ENCODE assay signal across 8 mouse cellular contexts in the genomic region with DNA sequence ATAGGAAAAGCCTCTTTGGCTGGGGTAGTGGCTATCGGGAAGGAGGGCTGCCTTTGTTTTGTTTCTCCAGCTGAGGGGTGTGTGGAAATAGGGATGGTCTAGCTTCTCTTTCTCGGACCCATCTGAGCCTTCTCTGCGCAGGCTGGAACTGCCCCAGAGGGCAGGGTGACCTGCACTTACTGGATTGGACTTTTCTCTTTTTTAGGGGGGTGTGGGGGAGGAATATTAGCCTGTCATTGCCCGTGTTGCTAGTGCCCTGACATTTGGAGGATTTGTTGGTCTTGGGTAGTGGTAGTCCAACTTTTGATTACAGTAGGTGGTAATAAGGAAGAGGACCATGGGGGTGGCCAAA. TPM values are rescaled to one million over a fixed set of nuclear protein-coding genes. Genes with fewer than 3 reads are reported as not detected.
DNase-seq lines count a peak whose midpoint lies in the region; ATAC-seq and TF ChIP-seq lines count a peak whose summit lies in the region.

No protein-coding gene starts in this region.

- no peaks in the 10 kb centered on the region for H3K27me3 ChIP-seq in intestine, embryonic 14.5 days (replicated peaks; ENCODE audit: control insufficient read depth, insufficient read depth, low read length)

- no peak for TF ChIP-seq CTCF in gastrocnemius, adult 2 months (IDR thresholded peaks at IDR 0.05)
- TF ChIP-seq CTCF in lung, adult 2 months (IDR thresholded peaks at IDR 0.05; ENCODE audit: insufficient read depth, low read length): no peak

- H3K4me1 ChIP-seq in intestine, embryonic 14.5 days (replicated peaks; ENCODE audit: control insufficient read depth, insufficient read depth, low read length): peaks cover 9% of the 10 kb centered on the region
- peaks cover 4% of the 10 kb centered on the region for H3K4me1 ChIP-seq in lung, adult 2 months (ENCODE audit: control insufficient read depth, insufficient read depth, low read length)

- H3K4me3 ChIP-seq in gastrocnemius, adult 2 months: peak overlapping the region; percentile 95
- peak overlapping the region; percentile 87 for H3K4me3 ChIP-seq in intestine, embryonic 14.5 days (ENCODE audit: low read depth, low read length)
- H3K4me3 ChIP-seq in lung, adult 2 months (replicated peaks; ENCODE audit: extremely low read depth, low read depth, low read length): peak overlapping the region; percentile 90

- peak overlapping the region; percentile 98 for H3K27ac ChIP-seq in gastrocnemius, adult 2 months
- peak overlapping the region; percentile 96 for H3K27ac ChIP-seq in intestine, embryonic 14.5 days (ENCODE audit: low read depth)

- H3K36me3 ChIP-seq in intestine, embryonic 14.5 days (ENCODE audit: control insufficient read depth, insufficient read depth, low read length): peaks cover 13% of the 10 kb centered on the region

- 1% methylated on average over 4 of the region's 4 CpGs for WGBS in intestine, embryonic 14.5 days
- 2% methylated on average over 4 of the region's 4 CpGs for WGBS in lung, adult 2 months

- peak overlapping the region; percentile 94 for H3K9ac ChIP-seq in intestine, embryonic 14.5 days (ENCODE audit: low read length)

- no peaks in the 10 kb centered on the region for H3K9me3 ChIP-seq in intestine, embryonic 14.5 days (ENCODE audit: control insufficient read depth, low read length)

- peak; percentile 53; the same call in 1 of the 2 replicates for TF ChIP-seq POLR2A in lung, adult 2 months (IDR thresholded peaks at IDR 0.05; ENCODE audit: borderline replicate concordance, extremely low read depth, low read depth, low read length)

- DNase-seq in gastrocnemius, adult 18-20 months (ENCODE audit: low spot score): peak; percentile 43
- no peak for DNase-seq in gastrocnemius, postnatal 10 days
- peak; percentile 10 for DNase-seq in brain, embryonic 18.5 days (ENCODE audit: low read depth, low spot score)
- peak; percentile 69 for DNase-seq in gastrocnemius, adult 2 months
- no peak for DNase-seq in intestine, embryonic 14.5 days (ENCODE audit: low spot score)
- no peak for DNase-seq in lung, adult 2 months
- DNase-seq in skeletal muscle tissue, adult 2 months (ENCODE audit: low read depth, low spot score): peak; percentile 49
- no peak for DNase-seq in left cerebral cortex, adult 8-10 months (ENCODE audit: low spot score in 2 of 2)

- intact Hi-C loops in gastrocnemius, adult 2 months (cut with DNase I): no loop called here

- peak overlapping the region; percentile 70 for H3K4me2 ChIP-seq in intestine, embryonic 14.5 days (ENCODE audit: low read length)

- ATAC-seq in intestine, embryonic 14.5 days (replicated peaks; ENCODE audit: low FRiP score, low TSS enrichment, low read depth): peak; percentile 1; the same call in 1 of the 2 replicates

RNA-seq across cellular contexts. Expression of gene Ube2r2, which starts 0.9 kb away (rescaled TPM):
- total RNA-seq in gastrocnemius, adult 18-20 months (2021): 100 to 1,000 TPM; 154 to 205 TPM
- total RNA-seq in gastrocnemius, postnatal 10 days (2021): 10 to 100 TPM; 85.3 to 85.8 TPM
- 100 to 1,000 TPM; 152 to 193 TPM for total RNA-seq in gastrocnemius, adult 2 months (2021)
- polyA plus RNA-seq in intestine, embryonic 14.5 days (2014; fragmentation: Nextera tagmentation; extraction: Ambion mirVana): 82.5 and 84.6 TPM in 2 replicates
- polyA plus RNA-seq in lung, adult 2 months (2012; rRNA removed): 32.2 and 37.7 TPM in 2 replicates
- 100 to 1,000 TPM in 1 of 4 experiments, 10 to 100 TPM in 3; 85.5 to 101 (median 86.4) TPM for total RNA-seq in left cerebral cortex, adult 8-10 months (2022)

RNA-seq across cellular contexts. Expression of gene Nol6, which starts 12.2 kb away (rescaled TPM):
- total RNA-seq in gastrocnemius, adult 18-20 months (2021): 10 to 100 TPM; 15.3 to 16.3 TPM
- 10 to 100 TPM; 16.9 to 18.8 TPM for total RNA-seq in gastrocnemius, postnatal 10 days (2021)
- total RNA-seq in gastrocnemius, adult 2 months (2021): 10 to 100 TPM; 13.9 to 17.5 TPM
- polyA plus RNA-seq in intestine, embryonic 14.5 days (2014; fragmentation: Nextera tagmentation; extraction: Ambion mirVana): 26.3 and 26.4 TPM in 2 replicates
- 27.3 and 32.1 TPM in 2 replicates for polyA plus RNA-seq in lung, adult 2 months (2012; rRNA removed)
- total RNA-seq in left cerebral cortex, adult 8-10 months (2022): 10 to 100 TPM; 90.4 to 97.6 (median 95.2) TPM

RNA-seq across cellular contexts. Expression of gene Aqp3, which starts 38.4 kb away (rescaled TPM):
- total RNA-seq in gastrocnemius, adult 18-20 months (2021): not detected
- total RNA-seq in gastrocnemius, postnatal 10 days (2021): not detected
- total RNA-seq in gastrocnemius, adult 2 months (2021): not detected
- 0.96 TPM in 1 of 2 replicates, not detected in the other for polyA plus RNA-seq in intestine, embryonic 14.5 days (2014; fragmentation: Nextera tagmentation; extraction: Ambion mirVana)
- polyA plus RNA-seq in lung, adult 2 months (2012; rRNA removed): 6.1 and 49.9 TPM in 2 replicates
- not detected for total RNA-seq in left cerebral cortex, adult 8-10 months (2022)

Comparison
In these comparisons a context has a peak if more than half of its experiments do, and no peak if none do; other contexts are left out.
1. DNase-seq: peak in gastrocnemius, adult 18-20 months (single experiment), brain, embryonic 18.5 days (single experiment), gastrocnemius, adult 2 months (single experiment) and skeletal muscle tissue, adult 2 months (single experiment); none in gastrocnemius, postnatal 10 days (single experiment), intestine, embryonic 14.5 days (single experiment), lung, adult 2 months (single experiment) and left cerebral cortex, adult 8-10 months (0 of 2).
2. RNA of gene Nol6, which starts 12.2 kb away (total RNA-seq): 90.4 to 97.6 TPM in left cerebral cortex, adult 8-10 months; 16.9 to 18.8 TPM in gastrocnemius, postnatal 10 days, 13.9 to 17.5 TPM in gastrocnemius, adult 2 months and 15.3 to 16.3 TPM in gastrocnemius, adult 18-20 months; every median in the first group is over 4 times any median in the second.
3. Peak in every context shown above with its lines, with median percentiles within 50 percentile points of each other: H3K4me3 ChIP-seq.